Mouse (Mus musculus) skeletal muscle tissue, postnatal 0 days (tissue): ENCODE data around the gene Hecw1. TPM values are rescaled to one million over a fixed set of nuclear protein-coding genes. Genes with fewer than 3 reads are reported as not detected.

ENCODE experiments used
- polyA plus RNA-seq: library from polyadenylated mRNA; unstranded; fragments of >200 nt; fragmentation: Nextera tagmentation; extraction: Ambion mirVana; gene quantifications from 2 replicates; pipeline ENCODE4 v1.2.1, GENCODE M21; 2015

The Hecw1 gene
- 0.03 TPM in 1 of 2 replicates, not detected in the other for polyA plus RNA-seq

GRCm38 (mm10) chr13:14522906-14523269 lies at the start of gene Hecw1:
TSS of gene Hecw1 (minus strand) at chr13:14523228.

Other genes with a start within 250 kb of the Hecw1 start
- gene Mrpl32, start 89.9 kb upstream of the Hecw1 start, polyA plus RNA-seq: 110 and 115 TPM in 2 replicates
- 124 and 125 TPM in 2 replicates for gene Psma2, start 90.0 kb upstream of the Hecw1 start, polyA plus RNA-seq
- 16.8 and 17.6 TPM in 2 replicates for gene AW209491, start 106.9 kb upstream of the Hecw1 start, polyA plus RNA-seq